Mouse (Mus musculus) brain, embryonic 14.5 days (tissue): ENCODE results near the gene Bace1.
A peak's percentile ranks its signal among the peaks of the same experiment; 100 is the strongest.

Source experiments
- CTCF ChIP-seq: fragments of 200-500 bp; IDR thresholded peaks from 2 replicates; pipeline ENCODE4 v1.5.1; 2012; ENCODE audit warnings: inconsistent platforms, mild to moderate bottlenecking, moderate library complexity, borderline replicate concordance; ENCODE audit not compliant: insufficient read depth, insufficient read length; ENCODE audit errors: extremely low read depth
- POLR2A ChIP-seq: fragments of 200-500 bp; IDR thresholded peaks from 2 replicates; pipeline ENCODE4 v1.6.1; 2012; ENCODE audit warnings: mild to moderate bottlenecking, inconsistent platforms, borderline replicate concordance; ENCODE audit not compliant: poor library complexity, insufficient read depth, insufficient read length, severe bottlenecking; ENCODE audit errors: extremely low read depth

GRCm38 (mm10) chr9:45906355-45907077, 68.1 kb downstream of the Bace1 start, which contains the start of the genes Pcsk7 and Rnf214:
- TF ChIP-seq POLR2A (peak; percentile 76), CTCF (peak; percentile 86)
